Mouse (Mus musculus): ENCODE data around the gene Rgs7bp. TPM values are rescaled to one million over a fixed set of nuclear protein-coding genes. Genes with fewer than 3 reads are reported as not detected.

Gene Rgs7bp
- polyA plus RNA-seq, 1 experiment, result not detected

GRCm38 (mm10) chr13:105054941-105055309, 195 bp upstream of the Rgs7bp start:
- 3% methylated on average over 8 of the region's 8 CpGs for WGBS
- Histone ChIP-seq H3K4me1 (ENCODE audit: control insufficient read depth, insufficient read depth, low read length) (no peaks in the 10 kb centered on the region), H3K27ac (ENCODE audit: insufficient read depth, low read depth, low read length) (no peak overlapping the region), H3K4me3 (ENCODE audit: insufficient read depth, low read depth, low read length) (peak overlapping the region; percentile 65)
- no peak for TF ChIP-seq CTCF (IDR thresholded peaks at IDR 0.05; ENCODE audit: insufficient read depth, low read depth, low read length)

DNA sequence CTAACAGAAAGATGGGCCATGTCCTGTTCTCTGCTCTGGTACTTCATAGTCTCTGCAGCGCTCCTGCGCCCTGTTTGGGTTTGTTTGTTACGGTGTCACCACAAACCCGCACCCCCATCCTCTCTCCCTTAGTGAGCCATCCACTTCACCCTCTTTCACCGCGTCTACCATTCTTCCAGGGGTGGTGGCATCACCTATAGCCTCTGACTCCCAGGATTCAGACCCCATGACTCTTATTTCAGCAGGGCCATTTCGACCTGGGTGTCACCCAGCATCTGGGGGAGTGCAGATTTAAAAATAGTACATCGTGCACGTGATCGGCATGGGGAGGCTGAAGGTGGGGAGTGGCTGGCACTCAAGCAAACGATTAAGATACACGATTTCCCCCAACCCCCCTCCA, 1.1 kb downstream of the Rgs7bp start:
- under 1% methylated on average over 12 of the region's 12 CpGs for WGBS
- H3K4me3 ChIP-seq (ENCODE audit: insufficient read depth, low read depth, low read length), result peak overlapping the region; percentile 65
- peak overlapping the region; percentile 79 for H3K27ac ChIP-seq (ENCODE audit: insufficient read depth, low read depth, low read length)
- no peaks in the 10 kb centered on the region for H3K4me1 ChIP-seq (ENCODE audit: control insufficient read depth, insufficient read depth, low read length)
- TF ChIP-seq CTCF (IDR thresholded peaks at IDR 0.05; ENCODE audit: insufficient read depth, low read depth, low read length) (no peak), POLR2A (IDR thresholded peaks at IDR 0.05; ENCODE audit: insufficient read depth, low read depth, low read length) (no peak)

DNA sequence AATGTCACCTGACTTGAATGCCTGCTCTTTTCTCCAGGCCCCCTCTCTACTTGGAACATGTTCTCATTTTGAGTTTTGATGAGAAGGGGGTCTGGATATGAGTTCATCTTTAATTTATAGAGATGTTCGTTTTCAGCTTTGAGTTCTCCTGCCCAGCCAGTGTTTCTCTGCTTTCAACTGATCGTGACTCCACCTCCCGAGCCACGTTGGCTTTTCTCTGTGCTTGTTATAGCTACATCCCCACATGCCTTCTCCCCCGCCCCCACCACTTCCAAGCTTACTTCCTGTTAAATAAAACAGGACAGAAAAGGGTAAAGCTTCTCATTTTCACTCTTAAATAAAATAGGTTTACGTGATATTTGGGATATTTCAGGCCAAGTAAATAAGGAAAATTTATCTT, 3.3 kb downstream of the Rgs7bp start:
- Histone ChIP-seq H3K27ac (ENCODE audit: insufficient read depth, low read depth, low read length) (no peak overlapping the region), H3K4me3 (ENCODE audit: insufficient read depth, low read depth, low read length) (no peak overlapping the region), H3K4me1 (ENCODE audit: control insufficient read depth, insufficient read depth, low read length) (peaks cover 3% of the 10 kb centered on the region; the same call in 1 of the 2 replicates)
- 31% methylated on average over 6 of the region's 6 CpGs for WGBS
- TF ChIP-seq CTCF (IDR thresholded peaks at IDR 0.05; ENCODE audit: insufficient read depth, low read depth, low read length) (no peak), POLR2A (IDR thresholded peaks at IDR 0.05; ENCODE audit: insufficient read depth, low read depth, low read length) (no peak)

DNA sequence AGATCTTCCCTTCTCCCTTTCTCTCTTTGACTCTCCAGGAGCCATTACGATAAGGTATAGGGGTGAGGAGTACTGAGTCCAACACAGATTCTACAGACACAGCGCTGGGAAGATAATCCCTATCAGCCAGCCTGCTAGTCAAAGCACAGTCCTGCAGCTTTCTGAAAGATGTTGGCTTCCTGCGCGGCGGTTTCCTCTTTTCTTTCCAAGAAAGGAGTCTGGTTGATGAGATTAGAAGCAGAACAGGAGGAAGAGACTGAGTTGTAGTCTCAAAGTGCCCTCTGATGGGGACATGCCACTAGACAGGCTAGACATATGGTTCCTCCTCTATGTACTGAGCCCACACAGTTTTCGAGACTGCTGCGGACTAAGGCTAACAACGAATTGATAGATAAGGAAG, 6.1 kb downstream of the Rgs7bp start:
- TF ChIP-seq POLR2A (IDR thresholded peaks at IDR 0.05; ENCODE audit: insufficient read depth, low read depth, low read length) (no peak), CTCF (IDR thresholded peaks at IDR 0.05; ENCODE audit: insufficient read depth, low read depth, low read length) (no peak)
- Histone ChIP-seq H3K4me3 (ENCODE audit: insufficient read depth, low read depth, low read length) (no peak overlapping the region), H3K4me1 (ENCODE audit: control insufficient read depth, insufficient read depth, low read length) (peaks cover 3% of the 10 kb centered on the region; the same call in 1 of the 2 replicates), H3K27ac (ENCODE audit: insufficient read depth, low read depth, low read length) (no peak overlapping the region)
- 76% methylated on average over 8 of the region's 8 CpGs for WGBS

- WGBS, result 68% methylated on average over 9 of the region's 9 CpGs
- TF ChIP-seq POLR2A (IDR thresholded peaks at IDR 0.05; ENCODE audit: insufficient read depth, low read depth, low read length) (no peak), CTCF (IDR thresholded peaks at IDR 0.05; ENCODE audit: insufficient read depth, low read depth, low read length) (no peak)
- Histone ChIP-seq H3K4me1 (ENCODE audit: control insufficient read depth, insufficient read depth, low read length) (peaks cover 3% of the 10 kb centered on the region; the same call in 1 of the 2 replicates), H3K4me3 (ENCODE audit: insufficient read depth, low read depth, low read length) (no peak overlapping the region), H3K27ac (ENCODE audit: insufficient read depth, low read depth, low read length) (no peak overlapping the region)
Measured at GRCm38 (mm10) chr13:105047377-105047776, 7.4 kb downstream of the Rgs7bp start.

GRCm38 (mm10) chr13:105043882-105044281, 10.8 kb downstream of the Rgs7bp start:
- TF ChIP-seq CTCF (IDR thresholded peaks at IDR 0.05; ENCODE audit: insufficient read depth, low read depth, low read length) (no peak), POLR2A (IDR thresholded peaks at IDR 0.05; ENCODE audit: insufficient read depth, low read depth, low read length) (no peak)
- WGBS, result 45% methylated on average over 3 of the region's 3 CpGs
- H3K4me3 ChIP-seq (ENCODE audit: insufficient read depth, low read depth, low read length), result no peak overlapping the region

GRCm38 (mm10) chr13:105038334-105038733, 16.4 kb downstream of the Rgs7bp start:
- WGBS, result 71% methylated on average over 5 of the region's 5 CpGs
- no peak overlapping the region for H3K27ac ChIP-seq (ENCODE audit: insufficient read depth, low read depth, low read length)
- TF ChIP-seq CTCF (IDR thresholded peaks at IDR 0.05; ENCODE audit: insufficient read depth, low read depth, low read length) (no peak), POLR2A (IDR thresholded peaks at IDR 0.05; ENCODE audit: insufficient read depth, low read depth, low read length) (no peak)
- no peak overlapping the region for H3K4me3 ChIP-seq (ENCODE audit: insufficient read depth, low read depth, low read length)
- peaks cover 7% of the 10 kb centered on the region for H3K4me1 ChIP-seq (ENCODE audit: control insufficient read depth, insufficient read depth, low read length)

More at GRCm38 (mm10) chr13:105043882-105044281, 10.8 kb downstream of the Rgs7bp start:
- peaks cover 3% of the 10 kb centered on the region; the same call in 1 of the 2 replicates for H3K4me1 ChIP-seq (ENCODE audit: control insufficient read depth, insufficient read depth, low read length)
- H3K27ac ChIP-seq (ENCODE audit: insufficient read depth, low read depth, low read length), result no peak overlapping the region

DNA sequence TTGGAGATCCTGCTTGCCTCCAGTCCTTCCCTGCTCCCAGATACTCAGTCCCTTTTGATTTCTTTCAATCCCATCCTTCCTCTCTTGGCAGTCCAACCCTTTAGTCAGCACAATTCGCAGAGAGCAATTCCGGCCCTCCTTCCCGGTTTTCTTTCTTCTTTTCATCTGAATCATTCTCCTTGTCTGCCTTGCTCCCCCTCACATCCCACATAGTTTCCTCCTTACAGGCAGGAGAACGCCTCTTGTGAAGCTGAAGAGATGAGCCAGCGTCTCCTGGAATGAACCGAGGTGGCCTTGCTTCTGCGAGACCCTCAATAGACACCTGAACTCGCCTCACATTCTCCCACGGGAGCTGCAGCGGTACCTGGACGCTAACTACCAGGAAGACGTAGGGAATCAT, 16.9 kb downstream of the Rgs7bp start:
- Histone ChIP-seq H3K27ac (ENCODE audit: insufficient read depth, low read depth, low read length) (0 out of 2 replicates have a peak overlapping the region, but pooled peaks have one; percentile 12), H3K4me3 (ENCODE audit: insufficient read depth, low read depth, low read length) (no peak overlapping the region), H3K4me1 (ENCODE audit: control insufficient read depth, insufficient read depth, low read length) (peaks cover 7% of the 10 kb centered on the region)
- WGBS, result 49% methylated on average over 12 of the region's 12 CpGs
- no peak for TF ChIP-seq POLR2A (IDR thresholded peaks at IDR 0.05; ENCODE audit: insufficient read depth, low read depth, low read length)
- TF ChIP-seq CTCF (IDR thresholded peaks at IDR 0.05; ENCODE audit: insufficient read depth, low read depth, low read length), result no peak

DNA sequence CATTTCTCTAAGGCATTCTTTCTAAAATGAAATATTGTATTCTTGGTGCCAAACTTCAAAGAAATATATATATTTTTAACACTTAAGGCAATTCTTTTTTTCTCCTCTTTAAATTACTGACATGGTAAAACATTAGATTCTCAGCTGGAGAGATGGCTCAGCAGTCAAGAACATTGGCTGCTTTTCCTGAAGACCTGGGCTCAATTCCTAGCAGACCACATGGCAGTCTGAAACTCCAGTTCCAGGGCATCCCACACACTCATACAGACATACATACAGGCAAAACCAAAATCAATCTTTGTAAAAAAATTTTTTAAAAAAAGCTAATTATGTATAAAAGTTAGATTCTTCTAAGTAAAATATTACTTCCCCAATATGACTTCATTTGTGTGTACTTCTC, 22.8 kb downstream of the Rgs7bp start:
- TF ChIP-seq POLR2A (IDR thresholded peaks at IDR 0.05; ENCODE audit: insufficient read depth, low read depth, low read length), result no peak
- TF ChIP-seq CTCF (IDR thresholded peaks at IDR 0.05; ENCODE audit: insufficient read depth, low read depth, low read length), result no peak
- no peak overlapping the region for H3K4me3 ChIP-seq (ENCODE audit: insufficient read depth, low read depth, low read length)
- H3K4me1 ChIP-seq (ENCODE audit: control insufficient read depth, insufficient read depth, low read length), result peaks cover 2% of the 10 kb centered on the region; the same call in 1 of the 2 replicates
- H3K27ac ChIP-seq (ENCODE audit: insufficient read depth, low read depth, low read length), result no peak overlapping the region

DNA sequence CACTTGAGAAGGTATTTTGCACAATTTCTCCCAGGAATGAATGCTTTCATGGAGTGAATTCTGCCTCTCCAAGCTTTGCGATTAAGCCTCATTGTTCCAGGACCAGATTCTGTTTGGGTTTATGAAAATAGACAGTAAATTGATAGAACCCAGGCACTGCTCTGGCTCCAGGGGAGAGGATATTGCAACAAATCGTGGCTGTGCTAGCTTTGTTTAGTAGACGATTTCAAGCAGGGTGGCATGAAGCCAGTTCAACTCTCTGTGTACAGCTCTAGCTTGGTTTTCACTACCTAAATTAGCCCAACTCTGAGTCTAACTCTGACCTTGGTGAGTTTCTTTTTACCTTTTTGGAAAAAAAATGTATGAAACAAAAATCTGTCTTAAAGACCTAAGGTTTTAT, 26.5 kb downstream of the Rgs7bp start:
- no peak for TF ChIP-seq POLR2A (IDR thresholded peaks at IDR 0.05; ENCODE audit: insufficient read depth, low read depth, low read length)
- no peak for TF ChIP-seq CTCF (IDR thresholded peaks at IDR 0.05; ENCODE audit: insufficient read depth, low read depth, low read length)
- 51% methylated on average over 3 of the region's 3 CpGs for WGBS
- H3K4me3 ChIP-seq (ENCODE audit: insufficient read depth, low read depth, low read length), result no peak overlapping the region
- H3K27ac ChIP-seq (ENCODE audit: insufficient read depth, low read depth, low read length), result no peak overlapping the region
- H3K4me1 ChIP-seq (ENCODE audit: control insufficient read depth, insufficient read depth, low read length), result no peaks in the 10 kb centered on the region
